Mouse (Mus musculus) gastrocnemius, postnatal 10 days (tissue): ENCODE measurements around the gene Gm12184. TPM values are rescaled to one million over a fixed set of nuclear protein-coding genes. Genes with fewer than 3 reads are reported as not detected.

Source experiments
- total RNA-seq, 2 experiments: library from RNA; stranded (reverse); gene quantifications; 2 replicates each; pipeline ENCODE4 v1.2.3; 2021

Gm12184 gene
- total RNA-seq, 2 experiments from 2014 or later, result 1.8 to 3.6 TPM

Other genes with a start within 250 kb of the Gm12184 start
- gene Rack1, start 26.3 kb downstream of the Gm12184 start, total RNA-seq, result 100 to 1,000 TPM; 536 to 557 TPM
- 10 to 100 TPM; 22.2 to 22.8 TPM for gene Trim41, start 9.3 kb downstream of the Gm12184 start, total RNA-seq
- 100 to 1,000 TPM; 107 to 110 TPM for gene Trim7, start 515 bp downstream of the Gm12184 start, total RNA-seq
- gene Irgm1, start 45.0 kb upstream of the Gm12184 start, total RNA-seq, result 1 to 10 TPM; 5.9 to 7.0 TPM
- gene Gm5431, start 75.6 kb upstream of the Gm12184 start, total RNA-seq, result under 1 TPM; 0.49 to 0.52 TPM
- 1 to 10 TPM; 1.2 to 1.5 TPM for gene Psme2b, start 119.5 kb upstream of the Gm12184 start, total RNA-seq
- under 1 TPM; 0.12 to 0.16 TPM for gene Olfr56, start 152.2 kb upstream of the Gm12184 start, total RNA-seq
- 1 to 10 TPM in 1 of 2 experiments, under 1 TPM in 1; 0.59 to 1.0 TPM for gene 9930111J21Rik1, start 152.7 kb upstream of the Gm12184 start, total RNA-seq
- gene Gm12185, start 165.6 kb upstream of the Gm12184 start, total RNA-seq, result under 1 TPM; 0.19 to 0.34 TPM
- under 1 TPM in 1 of 2 experiments, not detected in 1; 0.09 TPM for gene Tgtp1, start 167.5 kb upstream of the Gm12184 start, total RNA-seq
- gene 9930111J21Rik2, start 224.6 kb upstream of the Gm12184 start, total RNA-seq, result 1 to 10 TPM in 1 of 2 experiments, under 1 TPM in 1; 0.87 to 1.9 TPM
- gene Tgtp2, start 237.6 kb upstream of the Gm12184 start, total RNA-seq, result not detected
- gene Ifi47, start 249.9 kb upstream of the Gm12184 start, total RNA-seq, result 1 to 10 TPM in 1 of 2 experiments, under 1 TPM in 1; 0.77 to 1.9 TPM